ENCODE assay signal across 12 mouse cellular contexts in genomic region chr13:112166338-112166802, GRCm38 (mm10).
A peak's percentile ranks its signal among the peaks of the same experiment; 100 is the strongest.
DNase-seq lines count a peak whose midpoint lies in the region; ATAC-seq lines count a peak whose summit lies in the region.
"Had no signal": no experiment of that assay in that cellular context is flagged by ENCODE, and none has a peak within 500 bp of the region (broad histone marks: within the 10 kb centered on the region; RNA-seq: fewer than 3 reads in every experiment).

No protein-coding gene starts in this region.

- peak; percentile 55; the same call in 1 of the 2 replicates for ATAC-seq in embryonic facial prominence, embryonic 14.5 days (ENCODE audit: low read depth)
- 0 out of 2 replicates have a peak, but pooled peaks have one; percentile 48 for ATAC-seq in hindbrain, embryonic 13.5 days (ENCODE audit: low FRiP score)
- ATAC-seq in midbrain, embryonic 13.5 days, result peak; percentile 77; the same call in 1 of the 2 replicates
- ATAC-seq in kidney, embryonic 16.5 days (ENCODE audit: low FRiP score, low TSS enrichment), result no peak

- intact Hi-C loops in left cerebral cortex, postnatal 14 days (cut with DNase I), result no loop called here

- H3K4me2 ChIP-seq in embryonic facial prominence, embryonic 14.5 days (ENCODE audit: low read depth, low read length), result peak overlapping the region; percentile 10; the same call in 1 of the 2 replicates
- peak overlapping the region; percentile 19; the same call in 1 of the 2 replicates for H3K4me2 ChIP-seq in hindbrain, embryonic 13.5 days
- H3K4me2 ChIP-seq in midbrain, embryonic 13.5 days (replicated peaks), result peak overlapping the region; percentile 10; the same call in 1 of the 2 replicates
- H3K4me2 ChIP-seq in kidney, embryonic 16.5 days (replicated peaks; ENCODE audit: low read depth, low read length), result no peak overlapping the region
- H3K4me2 ChIP-seq: neural tube, embryonic 12.5 days had no signal

- no peaks in the 10 kb centered on the region for H3K36me3 ChIP-seq in embryonic facial prominence, embryonic 14.5 days (ENCODE audit: control insufficient read depth, insufficient read depth, low read length)
- H3K36me3 ChIP-seq in hindbrain, embryonic 13.5 days, result no peaks in the 10 kb centered on the region
- no peaks in the 10 kb centered on the region for H3K36me3 ChIP-seq in midbrain, embryonic 13.5 days
- H3K36me3 ChIP-seq in kidney, embryonic 16.5 days (ENCODE audit: insufficient read depth, low read length), result no peaks in the 10 kb centered on the region
- H3K36me3 ChIP-seq: neural tube, embryonic 12.5 days had no signal

- H3K9ac ChIP-seq in embryonic facial prominence, embryonic 14.5 days (ENCODE audit: low read depth, low read length), result no peak overlapping the region
- H3K9ac ChIP-seq in hindbrain, embryonic 13.5 days, result no peak overlapping the region
- no peak overlapping the region for H3K9ac ChIP-seq in midbrain, embryonic 13.5 days (replicated peaks)
- H3K9ac ChIP-seq in kidney, embryonic 16.5 days (replicated peaks; ENCODE audit: low read length), result no peak overlapping the region
- H3K9ac ChIP-seq: neural tube, embryonic 12.5 days had no signal

- DNase-seq in left cerebral cortex, postnatal 14 days (ENCODE audit: low spot score in 2 of 2), result peak; percentile 25 to 26
- DNase-seq in left cerebral cortex, adult 18-20 months (ENCODE audit: low spot score in 2 of 2), result no peak
- peak; percentile 68 for DNase-seq in embryonic facial prominence, embryonic 14.5 days (ENCODE audit: low spot score)
- DNase-seq in urinary bladder, postnatal 25 days (ENCODE audit: low spot score), result no peak
- no peak for DNase-seq in kidney, postnatal 10 days
- DNase-seq: cerebellum, adult 11 months; kidney, postnatal 36 days; lung, adult 2 months had no signal

- H3K4me3 ChIP-seq in embryonic facial prominence, embryonic 14.5 days (ENCODE audit: low read depth, low read length), result no peak overlapping the region
- no peak overlapping the region for H3K4me3 ChIP-seq in hindbrain, embryonic 13.5 days
- H3K4me3 ChIP-seq in midbrain, embryonic 13.5 days (replicated peaks), result no peak overlapping the region
- no peak overlapping the region for H3K4me3 ChIP-seq in kidney, embryonic 16.5 days (ENCODE audit: low read length)
- H3K4me3 ChIP-seq: neural tube, embryonic 12.5 days had no signal

- H3K4me1 ChIP-seq in embryonic facial prominence, embryonic 14.5 days (ENCODE audit: control insufficient read depth, insufficient read depth, low read length), result peaks cover 9% of the 10 kb centered on the region
- H3K4me1 ChIP-seq in hindbrain, embryonic 13.5 days (replicated peaks), result peaks cover 22% of the 10 kb centered on the region
- peaks cover 27% of the 10 kb centered on the region for H3K4me1 ChIP-seq in midbrain, embryonic 13.5 days (replicated peaks)
- H3K4me1 ChIP-seq in kidney, embryonic 16.5 days (ENCODE audit: insufficient read depth, low read length), result 0 out of 2 replicates have a peak, but pooled peaks cover 3% of the 10 kb centered on the region

- 22% methylated on average over 10 of the region's 10 CpGs for WGBS in embryonic facial prominence, embryonic 14.5 days
- 41% methylated on average over 10 of the region's 10 CpGs for WGBS in hindbrain, embryonic 13.5 days
- 26% methylated on average over 10 of the region's 10 CpGs for WGBS in midbrain, embryonic 13.5 days
- 61% methylated on average over 10 of the region's 10 CpGs for WGBS in kidney, embryonic 16.5 days

- peak overlapping the region; percentile 46 for H3K27ac ChIP-seq in embryonic facial prominence, embryonic 14.5 days (replicated peaks; ENCODE audit: low read depth, low read length)
- H3K27ac ChIP-seq in hindbrain, embryonic 13.5 days, result peak overlapping the region; percentile 64
- H3K27ac ChIP-seq in midbrain, embryonic 13.5 days, result peak overlapping the region; percentile 25; the same call in 1 of the 2 replicates
- no peak overlapping the region for H3K27ac ChIP-seq in kidney, embryonic 16.5 days (ENCODE audit: low read length)
- H3K27ac ChIP-seq: neural tube, embryonic 12.5 days had no signal

- no peaks in the 10 kb centered on the region for H3K27me3 ChIP-seq in embryonic facial prominence, embryonic 14.5 days (replicated peaks; ENCODE audit: control insufficient read depth, insufficient read depth, low read length)
- H3K27me3 ChIP-seq in hindbrain, embryonic 13.5 days, result no peaks in the 10 kb centered on the region
- no peaks in the 10 kb centered on the region for H3K27me3 ChIP-seq in midbrain, embryonic 13.5 days
- H3K27me3 ChIP-seq in kidney, embryonic 16.5 days (ENCODE audit: insufficient read depth, low read length), result no peaks in the 10 kb centered on the region
- H3K27me3 ChIP-seq: neural tube, embryonic 12.5 days had no signal

- no peaks in the 10 kb centered on the region for H3K9me3 ChIP-seq in embryonic facial prominence, embryonic 14.5 days (ENCODE audit: control insufficient read depth, low read length)
- no peaks in the 10 kb centered on the region for H3K9me3 ChIP-seq in hindbrain, embryonic 13.5 days
- no peaks in the 10 kb centered on the region for H3K9me3 ChIP-seq in midbrain, embryonic 13.5 days
- H3K9me3 ChIP-seq in kidney, embryonic 16.5 days (ENCODE audit: low read length), result no peaks in the 10 kb centered on the region
- H3K9me3 ChIP-seq: neural tube, embryonic 12.5 days had no signal

Comparison
In these comparisons a context has a peak if more than half of its experiments do, and no peak if none do; other contexts are left out.
1. DNase-seq: peak in left cerebral cortex, postnatal 14 days (2 of 2) and embryonic facial prominence, embryonic 14.5 days (single experiment); none in left cerebral cortex, adult 18-20 months (0 of 2), urinary bladder, postnatal 25 days (single experiment) and kidney, postnatal 10 days (single experiment).